Mouse (Mus musculus) olfactory bulb, adult 2 months (tissue): ENCODE data around the gene Hipk1. TPM values are rescaled to one million over a fixed set of nuclear protein-coding genes. Genes with fewer than 3 reads are reported as not detected.

Source experiments
- H3K27ac ChIP-seq: fragments of 200-500 bp; 2 replicates; pipeline ENCODE4 v1.5.1; 2012; ENCODE audit warnings: low read depth, low read length; ENCODE audit not compliant: insufficient read depth
- H3K4me1 ChIP-seq: fragments of 200-500 bp; 2 replicates; pipeline ENCODE4 v1.6.1; 2012; ENCODE audit warnings: low read length; ENCODE audit not compliant: control insufficient read depth, insufficient read depth
- H3K4me3 ChIP-seq: fragments of 200-500 bp; 2 replicates; pipeline ENCODE4 v1.5.1; 2012; ENCODE audit warnings: mild to moderate bottlenecking, low read depth, low read length, moderate library complexity; ENCODE audit not compliant: insufficient read depth
- CTCF ChIP-seq: fragments of 200-500 bp; IDR thresholded peaks from 2 replicates; pipeline ENCODE4 v1.5.1; 2012; ENCODE audit warnings: low read depth, mild to moderate bottlenecking, low read length, moderate library complexity; ENCODE audit not compliant: insufficient read depth
- POLR2A ChIP-seq: fragments of 200-500 bp; IDR thresholded peaks from 2 replicates; pipeline ENCODE4 v1.6.1; 2012; ENCODE audit warnings: mild to moderate bottlenecking, low read depth, low read length, moderate library complexity; ENCODE audit not compliant: insufficient read depth
- WGBS: fragments of 180-500 bp; shearing (Covaris S2); methylation state at CpG from one replicate; pipeline ENCODE4 v1.1.7; 2018; 5-methylcytosine and 5-hydroxymethylcytosine counted together
- polyA plus RNA-seq: library from polyadenylated mRNA; stranded (reverse); fragments of >200 nt; gene quantifications from 2 replicates; pipeline ENCODE4 v1.2.4, GENCODE M21; 2012; ENCODE audit warnings: low replicate concordance; ENCODE audit not compliant: missing spikeins, insufficient read depth, insufficient read length

Gene Hipk1
- polyA plus RNA-seq, 1 experiment = not detected

DNA sequence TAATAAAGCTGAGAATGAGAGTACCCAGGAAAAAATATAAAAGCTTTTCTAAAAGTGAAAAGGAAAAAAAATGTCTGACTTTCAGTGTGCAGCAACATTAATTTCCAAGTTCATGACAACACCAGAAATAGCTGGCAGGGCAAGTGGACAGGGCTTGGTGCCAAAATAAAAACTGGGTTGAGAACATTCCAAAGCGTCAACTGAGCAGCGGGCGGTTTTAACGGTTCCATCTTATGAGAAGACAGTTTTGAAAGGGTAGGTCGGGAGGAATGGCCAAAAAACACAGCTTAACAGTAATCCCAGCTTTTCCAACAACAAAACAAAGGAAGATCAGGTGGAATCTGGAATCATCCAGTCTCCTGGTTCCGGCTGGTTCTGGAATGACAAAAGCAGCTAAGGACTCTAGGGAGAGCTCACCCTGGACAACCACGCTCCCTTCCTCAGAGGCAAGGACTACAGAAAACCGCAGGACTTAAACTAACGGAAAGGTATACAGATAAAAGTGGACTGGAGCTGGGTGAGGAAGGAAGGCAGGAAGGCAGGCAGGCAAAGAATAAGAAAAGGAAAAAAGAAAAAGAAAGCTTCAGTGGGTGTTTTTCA, 19.7 kb downstream of the Hipk1 start:
- H3K4me3 ChIP-seq = no peak overlapping the region
- 53% methylated on average over 9 of the region's 9 CpGs for WGBS
- no peak for TF ChIP-seq CTCF
- TF ChIP-seq POLR2A = no peak
- H3K27ac ChIP-seq = no peak overlapping the region
- H3K4me1 ChIP-seq = peaks cover 8% of the 10 kb centered on the region

DNA sequence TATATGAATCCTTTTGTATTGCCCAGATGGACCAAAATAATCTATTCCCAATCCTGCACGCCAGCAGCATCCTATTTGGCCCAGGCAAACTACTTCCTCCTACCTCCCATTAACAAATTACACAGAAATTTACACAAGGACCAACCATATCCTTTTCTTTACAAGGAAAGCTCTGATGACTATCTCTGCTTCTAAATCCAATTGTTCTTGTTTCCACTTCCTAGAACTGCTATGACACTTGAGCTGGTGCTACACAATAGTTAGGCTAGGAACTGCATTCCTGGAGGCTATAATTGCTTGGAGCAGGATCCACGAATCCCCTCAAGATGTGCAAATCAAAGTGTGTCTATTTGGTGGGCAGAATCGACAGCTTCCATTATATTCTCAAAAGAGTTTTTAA, 24.6 kb downstream of the Hipk1 start:
- TF ChIP-seq POLR2A (no peak), CTCF (no peak)

GRCm38 (mm10) chr3:103759261-103759970, 31.9 kb downstream of the Hipk1 start:
- WGBS = 76% methylated on average over 5 of the region's 5 CpGs
- Histone ChIP-seq H3K4me3 (no peak overlapping the region), H3K27ac (no peak overlapping the region), H3K4me1 (no peaks in the 10 kb centered on the region; the same call in 1 of the 2 replicates)
- no peak for TF ChIP-seq POLR2A
- TF ChIP-seq CTCF = no peak

More for the DNA sequence above, 24.6 kb downstream of the Hipk1 start:
- Histone ChIP-seq H3K4me1 (peaks cover 3% of the 10 kb centered on the region; the same call in 1 of the 2 replicates), H3K27ac (no peak overlapping the region), H3K4me3 (no peak overlapping the region)
- WGBS = 40% methylated on average over 3 of the region's 3 CpGs

DNA sequence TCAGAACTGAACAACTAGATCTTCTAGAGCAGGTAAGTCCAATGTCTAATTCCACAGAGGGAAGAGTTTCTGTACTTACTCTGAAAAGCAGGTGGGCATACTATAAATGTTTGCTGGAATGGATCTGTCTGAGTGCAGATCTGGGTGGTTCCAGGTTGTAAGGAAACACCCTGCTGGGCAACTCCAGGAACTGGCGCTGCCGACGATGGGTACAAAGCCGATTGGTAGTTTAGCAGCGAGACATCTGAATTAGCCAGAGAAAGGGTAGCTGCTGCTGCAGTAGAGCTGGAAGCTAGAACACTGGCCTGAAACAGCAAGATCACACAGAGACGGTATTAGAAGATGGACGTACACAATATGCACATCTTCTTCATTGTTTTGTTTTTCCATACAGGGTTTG, 32.9 kb downstream of the Hipk1 start:
- Histone ChIP-seq H3K4me3 (no peak overlapping the region), H3K27ac (no peak overlapping the region), H3K4me1 (no peaks in the 10 kb centered on the region; the same call in 1 of the 2 replicates)
- 78% methylated on average over 7 of the region's 7 CpGs for WGBS
- TF ChIP-seq POLR2A (no peak), CTCF (no peak)

GRCm38 (mm10) chr3:103756920-103757319, 34.4 kb downstream of the Hipk1 start:
- Histone ChIP-seq H3K4me1 (no peaks in the 10 kb centered on the region; the same call in 1 of the 2 replicates), H3K27ac (no peak overlapping the region), H3K4me3 (no peak overlapping the region)
- TF ChIP-seq POLR2A = no peak
- TF ChIP-seq CTCF = no peak
- WGBS = 93% methylated on average over 2 of the region's 2 CpGs

GRCm38 (mm10) chr3:103755351-103755750, 36.0 kb downstream of the Hipk1 start:
- TF ChIP-seq CTCF (no peak), POLR2A (no peak)
- Histone ChIP-seq H3K4me3 (no peak overlapping the region), H3K4me1 (no peaks in the 10 kb centered on the region), H3K27ac (no peak overlapping the region)
- WGBS = 77% methylated on average over 3 of the region's 3 CpGs

DNA sequence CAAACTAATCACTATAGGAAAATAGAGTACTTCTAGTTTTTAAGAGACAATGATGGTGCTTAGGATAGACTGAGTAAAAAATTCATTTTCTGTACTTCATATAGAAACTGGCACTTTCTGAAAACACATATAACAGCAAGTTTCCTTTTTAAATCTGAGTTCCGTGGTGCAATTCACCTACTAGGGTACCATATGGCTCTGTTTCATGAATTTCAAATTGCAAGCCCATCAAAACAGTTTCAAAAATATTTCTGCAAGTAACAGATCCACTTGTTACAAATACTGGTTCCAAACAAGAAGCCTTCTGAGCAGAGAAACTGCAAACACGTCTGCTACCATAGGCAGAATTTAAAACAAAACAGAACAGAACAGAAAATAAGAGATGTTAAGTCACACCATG, 39.8 kb downstream of the Hipk1 start:
- no peak overlapping the region for H3K27ac ChIP-seq
- 0 out of 2 replicates have a peak, but pooled peaks cover 2% of the 10 kb centered on the region for H3K4me1 ChIP-seq
- no peak overlapping the region for H3K4me3 ChIP-seq
- 79% methylated on average over 2 of the region's 2 CpGs for WGBS
- no peak for TF ChIP-seq CTCF
- TF ChIP-seq POLR2A = no peak

DNA sequence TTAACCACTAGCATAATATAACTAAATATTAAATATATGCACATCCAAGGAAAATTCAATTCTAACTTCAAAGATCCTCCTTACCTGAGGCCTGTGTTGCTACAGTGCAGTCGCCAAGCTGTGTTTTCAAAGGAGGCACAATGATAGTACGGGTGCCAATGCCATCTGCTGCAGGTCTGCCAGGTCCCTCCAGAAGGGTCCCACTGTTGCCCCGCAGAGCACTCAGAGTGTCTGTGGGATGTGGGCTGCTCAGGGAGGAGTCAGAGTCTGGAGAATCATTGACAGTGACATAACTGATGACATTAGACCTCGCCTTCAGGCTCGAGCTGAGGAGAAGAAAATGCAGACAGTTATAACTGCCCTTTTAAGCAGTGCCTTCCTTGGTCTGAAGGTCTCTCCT, 44.7 kb downstream of the Hipk1 start:
- peaks cover 6% of the 10 kb centered on the region; the same call in 1 of the 2 replicates for H3K4me1 ChIP-seq
- H3K27ac ChIP-seq = peak overlapping the region; percentile 29; the same call in 1 of the 2 replicates
- no peak for TF ChIP-seq POLR2A
- WGBS = 90% methylated on average over 5 of the region's 5 CpGs
- no peak overlapping the region for H3K4me3 ChIP-seq

GRCm38 (mm10) chr3:103745001-103745770, 46.2 kb downstream of the Hipk1 start:
- Histone ChIP-seq H3K4me1 (peaks cover 6% of the 10 kb centered on the region; the same call in 1 of the 2 replicates), H3K27ac (no peak overlapping the region), H3K4me3 (no peak overlapping the region)
- no peak for TF ChIP-seq POLR2A
- no peak for TF ChIP-seq CTCF
- WGBS = 79% methylated on average over 14 of the region's 14 CpGs
